Mouse (Mus musculus) bone marrow macrophage, adult 2 months (primary cell): ENCODE measurements around the gene Cmtm2a.

ENCODE experiments used
- CTCF ChIP-seq: IDR thresholded peaks from 2 replicates; pipeline ENCODE4 v1.5.1; 2012; ENCODE audit warnings: low read depth, mild to moderate bottlenecking, low read length, moderate library complexity
- POLR2A ChIP-seq: IDR thresholded peaks from 2 replicates; pipeline ENCODE4 v1.6.1; 2012; ENCODE audit warnings: mild to moderate bottlenecking, low read depth, low read length, borderline replicate concordance

DNA sequence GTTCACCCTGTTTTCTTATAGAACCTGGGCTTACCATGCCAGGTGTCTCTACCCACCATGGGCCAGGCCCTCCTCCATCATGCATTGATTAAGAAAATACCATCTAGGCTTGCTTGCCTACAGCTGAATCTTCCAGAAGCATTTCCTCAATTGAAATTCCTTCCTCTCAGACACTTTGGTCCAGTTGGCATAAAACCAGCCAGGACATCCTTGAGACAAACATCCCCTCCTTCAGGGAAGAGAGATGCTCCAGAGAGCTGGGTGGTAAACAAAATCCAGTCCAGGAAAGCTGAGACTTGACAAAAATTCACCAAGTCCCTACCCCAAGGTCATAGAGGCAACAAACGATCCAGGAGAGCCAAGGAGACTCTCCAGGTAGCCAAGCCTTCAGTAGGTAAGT, 41.2 kb upstream of the Cmtm2a start:
- TF ChIP-seq CTCF (no peak), POLR2A (no peak)
